Mouse (Mus musculus): ENCODE data around the gene Itgb6. TPM values are rescaled to one million over a fixed set of nuclear protein-coding genes. Genes with fewer than 3 reads are reported as not detected.

Itgb6 gene
- polyA plus RNA-seq, 1 experiment from 2014 or later, result 0.06 TPM

- no peak for ATAC-seq
- Histone ChIP-seq H3K4me1 (ENCODE audit: insufficient read depth) (no peaks in the 10 kb centered on the region), H3K9me3 (ENCODE audit: low read length) (no peaks in the 10 kb centered on the region), H3K9ac (replicated peaks) (no peak overlapping the region), H3K4me3 (ENCODE audit: low read depth, low read length) (no peak overlapping the region), H3K36me3 (replicated peaks; ENCODE audit: insufficient read depth, low read length) (no peaks in the 10 kb centered on the region), H3K27me3 (ENCODE audit: insufficient read depth, low read length) (no peaks in the 10 kb centered on the region), H3K4me2 (ENCODE audit: low read depth, low read length) (no peak overlapping the region), H3K27ac (ENCODE audit: low read depth) (no peak overlapping the region)
- no peak for TF ChIP-seq EP300 (IDR thresholded peaks at IDR 0.05; ENCODE audit: low read depth)
- no peak for TF ChIP-seq CTCF (IDR thresholded peaks at IDR 0.05; ENCODE audit: low read depth)
- 81% methylated on average over 5 of the region's 5 CpGs for WGBS (ENCODE audit: insufficient replicate concordance)
- no peak for DNase-seq
These were observed 72.3 kb downstream of the Itgb6 start for GRCm38 (mm10) chr2:60650155-60650554.

GRCm38 (mm10) chr2:60647650-60648049 lies 74.8 kb downstream of the Itgb6 start:
- Histone ChIP-seq H3K27me3 (ENCODE audit: insufficient read depth, low read length) (no peaks in the 10 kb centered on the region), H3K4me3 (ENCODE audit: low read depth, low read length) (no peak overlapping the region), H3K27ac (ENCODE audit: low read depth) (no peak overlapping the region), H3K36me3 (replicated peaks; ENCODE audit: insufficient read depth, low read length) (no peaks in the 10 kb centered on the region), H3K4me1 (ENCODE audit: insufficient read depth) (no peaks in the 10 kb centered on the region), H3K4me2 (ENCODE audit: low read depth, low read length) (no peak overlapping the region), H3K9me3 (ENCODE audit: low read length) (no peaks in the 10 kb centered on the region), H3K9ac (replicated peaks) (no peak overlapping the region)
- 75% methylated on average over 5 of the region's 5 CpGs for WGBS (ENCODE audit: insufficient replicate concordance)
- DNase-seq, result no peak
- ATAC-seq, result no peak
- TF ChIP-seq CTCF (IDR thresholded peaks at IDR 0.05; ENCODE audit: low read depth), result no peak
- TF ChIP-seq EP300 (IDR thresholded peaks at IDR 0.05; ENCODE audit: low read depth), result no peak

GRCm38 (mm10) chr2:60646583-60646982 lies 75.9 kb downstream of the Itgb6 start:
- TF ChIP-seq CTCF (IDR thresholded peaks at IDR 0.05; ENCODE audit: low read depth) (no peak), EP300 (IDR thresholded peaks at IDR 0.05; ENCODE audit: low read depth) (no peak)
- 84% methylated on average over 6 of the region's 6 CpGs for WGBS (ENCODE audit: insufficient replicate concordance)

GRCm38 (mm10) chr2:60643406-60643805 lies 79.0 kb downstream of the Itgb6 start:
- TF ChIP-seq EP300 (IDR thresholded peaks at IDR 0.05; ENCODE audit: low read depth), result no peak
- no peak for TF ChIP-seq CTCF (IDR thresholded peaks at IDR 0.05; ENCODE audit: low read depth)
- 70% methylated on average over 3 of the region's 3 CpGs for WGBS (ENCODE audit: insufficient replicate concordance)
- H3K4me3 ChIP-seq (ENCODE audit: low read depth, low read length), result no peak overlapping the region
- no peak for ATAC-seq
- H3K36me3 ChIP-seq (replicated peaks; ENCODE audit: insufficient read depth, low read length), result no peaks in the 10 kb centered on the region
- H3K27me3 ChIP-seq (ENCODE audit: insufficient read depth, low read length), result no peaks in the 10 kb centered on the region
- no peaks in the 10 kb centered on the region for H3K4me1 ChIP-seq (ENCODE audit: insufficient read depth)
- H3K4me2 ChIP-seq (ENCODE audit: low read depth, low read length), result no peak overlapping the region
- no peaks in the 10 kb centered on the region for H3K9me3 ChIP-seq (ENCODE audit: low read length)
- no peak for DNase-seq
- no peak overlapping the region for H3K27ac ChIP-seq (ENCODE audit: low read depth)
- H3K9ac ChIP-seq (replicated peaks), result no peak overlapping the region

More at GRCm38 (mm10) chr2:60646583-60646982, 75.9 kb downstream of the Itgb6 start:
- Histone ChIP-seq H3K27ac (ENCODE audit: low read depth) (no peak overlapping the region), H3K4me2 (ENCODE audit: low read depth, low read length) (no peak overlapping the region), H3K27me3 (ENCODE audit: insufficient read depth, low read length) (no peaks in the 10 kb centered on the region), H3K36me3 (replicated peaks; ENCODE audit: insufficient read depth, low read length) (no peaks in the 10 kb centered on the region), H3K4me1 (ENCODE audit: insufficient read depth) (no peaks in the 10 kb centered on the region), H3K9me3 (ENCODE audit: low read length) (no peaks in the 10 kb centered on the region), H3K9ac (replicated peaks) (no peak overlapping the region), H3K4me3 (ENCODE audit: low read depth, low read length) (no peak overlapping the region)
- ATAC-seq (no peak), DNase-seq (no peak)

- Histone ChIP-seq H3K27ac (ENCODE audit: low read depth) (no peak overlapping the region), H3K36me3 (replicated peaks; ENCODE audit: insufficient read depth, low read length) (no peaks in the 10 kb centered on the region), H3K4me1 (ENCODE audit: insufficient read depth) (no peaks in the 10 kb centered on the region), H3K4me3 (ENCODE audit: low read depth, low read length) (no peak overlapping the region), H3K9ac (replicated peaks) (no peak overlapping the region), H3K9me3 (ENCODE audit: low read length) (no peaks in the 10 kb centered on the region), H3K27me3 (ENCODE audit: insufficient read depth, low read length) (no peaks in the 10 kb centered on the region), H3K4me2 (ENCODE audit: low read depth, low read length) (no peak overlapping the region)
- DNase-seq (no peak), ATAC-seq (no peak)
- WGBS (ENCODE audit: insufficient replicate concordance), result 78% methylated on average over 7 of the region's 7 CpGs
- TF ChIP-seq EP300 (IDR thresholded peaks at IDR 0.05; ENCODE audit: low read depth) (no peak), CTCF (IDR thresholded peaks at IDR 0.05; ENCODE audit: low read depth) (no peak)
These were observed 79.8 kb downstream of the Itgb6 start for GRCm38 (mm10) chr2:60642606-60643005.

- Histone ChIP-seq H3K4me2 (ENCODE audit: low read depth, low read length) (no peak overlapping the region), H3K4me1 (ENCODE audit: insufficient read depth) (no peaks in the 10 kb centered on the region), H3K9ac (replicated peaks) (no peak overlapping the region), H3K27ac (ENCODE audit: low read depth) (no peak overlapping the region), H3K4me3 (ENCODE audit: low read depth, low read length) (no peak overlapping the region), H3K36me3 (replicated peaks; ENCODE audit: insufficient read depth, low read length) (no peaks in the 10 kb centered on the region), H3K9me3 (ENCODE audit: low read length) (no peaks in the 10 kb centered on the region), H3K27me3 (ENCODE audit: insufficient read depth, low read length) (no peaks in the 10 kb centered on the region)
- DNase-seq, result no peak
- WGBS (ENCODE audit: insufficient replicate concordance), result 57% methylated on average over 7 of the region's 7 CpGs
- TF ChIP-seq EP300 (IDR thresholded peaks at IDR 0.05; ENCODE audit: low read depth), result no peak
- TF ChIP-seq CTCF (IDR thresholded peaks at IDR 0.05; ENCODE audit: low read depth), result no peak
- ATAC-seq, result no peak
These were observed 82.1 kb downstream of the Itgb6 start for GRCm38 (mm10) chr2:60640342-60640672.

Measured in liver, postnatal 0 days (tissue).